Mouse (Mus musculus) right cerebral cortex, adult 2 months (tissue): ENCODE measurements around the gene Fam83d.

Experiments
- DNase-seq, 2 experiments: peaks; one replicate each; pipeline ENCODE4 v3.0.0; 2021 to 2022; ENCODE audit warnings: low spot score in 2 of 2

Fam83d gene

DNA sequence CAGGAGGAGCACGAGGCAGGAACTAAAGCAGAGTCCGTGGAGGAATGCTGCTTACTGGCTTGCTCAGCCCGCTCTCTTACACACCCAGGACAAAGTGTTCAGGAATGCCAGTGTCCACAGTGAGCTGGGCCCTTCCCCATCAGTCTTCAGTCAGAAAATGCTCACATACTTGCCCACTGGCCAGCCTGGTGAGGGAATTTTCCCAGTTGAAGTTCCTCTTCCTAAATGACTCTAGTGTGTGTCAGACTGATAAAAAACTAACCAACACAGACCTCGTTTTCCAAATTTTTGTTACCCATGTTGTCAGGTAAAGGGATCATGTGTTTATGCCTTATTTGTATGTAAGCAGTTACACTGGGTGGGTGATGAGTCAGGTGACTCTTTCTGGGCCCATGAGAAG lies 48.3 kb downstream of the Fam83d start:
- DNase-seq = no peak

DNA sequence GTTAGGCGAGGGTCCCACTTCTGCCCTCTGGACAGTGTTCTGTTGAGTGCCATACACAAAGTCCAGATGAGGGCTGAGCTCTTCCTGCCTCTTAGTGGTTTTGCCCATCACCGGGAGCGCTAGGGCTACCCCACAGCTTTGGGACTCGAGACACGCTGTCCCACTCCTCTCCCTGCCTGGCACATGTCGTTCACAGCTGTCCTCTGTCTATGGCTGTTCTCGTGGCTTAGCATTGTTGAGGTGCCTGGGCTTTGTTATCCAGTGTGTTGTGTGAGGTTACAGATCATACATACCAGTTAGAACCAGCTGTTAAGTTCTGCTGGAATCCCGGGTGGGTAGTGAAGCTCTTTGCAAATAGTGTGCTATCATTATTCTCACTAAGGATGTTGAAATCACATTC lies 49.8 kb downstream of the Fam83d start:
- DNase-seq = no peak

DNA sequence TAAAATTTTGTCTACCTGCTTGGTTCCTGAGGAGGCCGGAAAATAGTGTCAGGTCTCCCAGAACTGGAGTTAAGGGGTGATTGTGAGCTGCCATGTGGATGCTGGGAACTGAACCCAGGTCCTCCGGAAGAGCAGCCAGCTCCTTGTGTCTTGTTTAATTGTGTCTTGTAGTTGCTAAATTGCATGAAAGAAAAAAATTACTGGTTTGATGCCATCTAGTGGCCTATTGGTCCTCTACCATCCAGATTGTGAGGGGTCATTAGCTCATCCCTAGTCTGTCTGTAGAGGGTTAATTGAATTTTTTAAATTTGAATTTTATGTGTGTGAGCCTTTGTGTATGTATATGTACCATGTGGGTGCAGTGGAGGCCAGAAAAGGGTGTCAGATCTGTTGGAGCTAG lies 60.2 kb downstream of the Fam83d start:
- no peak for DNase-seq

DNA sequence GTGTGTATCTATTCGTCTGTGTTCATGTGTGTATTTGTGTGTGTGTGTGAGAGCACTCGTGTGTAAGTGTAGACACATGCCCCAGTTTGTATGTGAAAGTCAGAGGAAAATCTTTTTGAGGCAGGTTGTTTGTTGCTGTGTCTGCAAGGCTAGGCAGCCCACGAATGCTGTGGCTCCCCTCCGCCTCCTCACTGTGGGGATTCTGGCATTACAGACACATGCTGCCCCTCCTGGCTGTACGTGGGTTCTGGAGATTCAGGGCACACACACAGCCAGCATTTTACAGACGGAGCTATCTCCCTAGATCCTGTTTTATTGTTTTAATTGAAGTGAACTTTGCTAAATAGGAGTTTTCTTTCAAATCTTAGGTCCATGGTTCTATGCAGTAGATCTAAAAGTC lies 61.9 kb downstream of the Fam83d start:
- DNase-seq = no peak

DNA sequence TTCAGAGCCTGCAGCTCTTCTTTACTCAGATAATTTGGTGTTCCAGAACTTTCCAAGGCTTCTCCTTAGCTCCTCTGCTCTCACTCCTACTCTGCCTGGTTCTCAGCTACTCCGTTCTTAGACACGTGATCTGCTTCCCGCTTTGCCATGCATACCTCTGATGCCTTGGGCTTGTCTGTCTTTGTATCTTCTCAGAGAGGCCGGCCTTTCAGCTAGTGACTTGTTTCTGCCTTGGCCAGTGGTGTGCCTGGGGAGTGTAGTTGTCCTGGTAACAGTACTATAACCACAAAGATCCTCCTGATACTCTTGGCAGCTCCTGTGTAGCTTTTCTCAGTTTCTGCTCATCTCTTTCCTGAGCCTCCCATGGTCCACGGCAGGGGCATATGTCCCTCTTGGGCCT lies 65.3 kb downstream of the Fam83d start:
- DNase-seq = no peak

DNA sequence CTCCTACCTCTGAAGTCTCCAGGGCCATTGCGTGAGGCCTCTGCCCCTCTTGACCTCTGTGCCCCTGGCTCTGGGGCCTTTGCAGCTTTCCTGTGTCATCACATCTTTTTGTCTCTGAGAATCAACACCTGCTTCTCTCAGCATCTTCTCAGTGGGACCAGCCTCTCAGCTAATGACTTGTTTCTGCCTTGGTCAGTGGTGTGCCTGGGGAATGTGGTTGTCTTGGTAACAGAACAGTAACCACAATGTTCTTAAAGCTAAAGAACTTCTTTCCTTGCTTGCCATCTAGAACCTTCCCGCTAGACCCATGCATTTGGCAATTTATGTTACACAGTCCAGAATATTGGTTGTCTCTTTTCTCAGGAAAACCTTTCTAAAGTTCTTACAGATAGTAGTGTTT lies 65.8 kb downstream of the Fam83d start:
- DNase-seq = no peak
